Mouse (Mus musculus) testis, adult 2 months (tissue): ENCODE data around the gene 3110082I17Rik.

Source experiments
- CTCF ChIP-seq: fragments of 200-500 bp; IDR thresholded peaks from 2 replicates; pipeline ENCODE4 v1.5.1; 2012; ENCODE audit warnings: low read depth, mild to moderate bottlenecking, inconsistent platforms, low read length, moderate library complexity; ENCODE audit not compliant: control insufficient read depth, insufficient read depth, insufficient replicate concordance
- POLR2A ChIP-seq: fragments of 200-500 bp; IDR thresholded peaks from 2 replicates; pipeline ENCODE4 v1.6.1; 2012; ENCODE audit warnings: low read depth, mild to moderate bottlenecking, inconsistent platforms, low read length, moderate library complexity; ENCODE audit not compliant: control insufficient read depth

DNA sequence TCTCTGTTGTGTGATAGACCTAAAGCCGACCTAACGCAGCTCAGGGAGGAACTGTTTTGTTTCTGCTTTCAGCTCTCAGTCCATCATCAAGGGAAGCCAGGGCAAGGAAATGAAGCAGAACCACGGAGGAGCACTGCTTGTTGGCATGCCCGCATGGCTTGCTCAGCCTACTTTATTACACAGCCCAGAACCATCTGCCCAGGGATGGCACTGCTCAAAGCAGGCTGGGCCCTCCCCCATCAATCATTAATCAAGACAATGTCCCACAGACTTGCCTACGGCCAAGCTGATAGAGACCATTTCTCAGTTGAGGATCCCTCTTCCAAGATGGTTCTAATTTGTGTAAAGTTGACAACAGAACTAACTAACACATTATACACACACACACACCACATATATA, 38.5 kb upstream of the 3110082I17Rik start:
- TF ChIP-seq CTCF: no peak
- TF ChIP-seq POLR2A: no peak
